Mouse (Mus musculus) duodenum, adult 2 months (tissue): ENCODE data around the gene Mgst3. TPM values are rescaled to one million over a fixed set of nuclear protein-coding genes. Genes with fewer than 3 reads are reported as not detected.

Experiments
- polyA plus RNA-seq: library from polyadenylated mRNA; depleted of rRNA; stranded (reverse); fragments of >200 nt; gene quantifications from 2 replicates; pipeline ENCODE4 v1.2.3, GENCODE M21; 2012; ENCODE audit warnings: low replicate concordance; rRNA removed

Gene Mgst3
- 1,705 and 1,970 TPM in 2 replicates for polyA plus RNA-seq

DNA sequence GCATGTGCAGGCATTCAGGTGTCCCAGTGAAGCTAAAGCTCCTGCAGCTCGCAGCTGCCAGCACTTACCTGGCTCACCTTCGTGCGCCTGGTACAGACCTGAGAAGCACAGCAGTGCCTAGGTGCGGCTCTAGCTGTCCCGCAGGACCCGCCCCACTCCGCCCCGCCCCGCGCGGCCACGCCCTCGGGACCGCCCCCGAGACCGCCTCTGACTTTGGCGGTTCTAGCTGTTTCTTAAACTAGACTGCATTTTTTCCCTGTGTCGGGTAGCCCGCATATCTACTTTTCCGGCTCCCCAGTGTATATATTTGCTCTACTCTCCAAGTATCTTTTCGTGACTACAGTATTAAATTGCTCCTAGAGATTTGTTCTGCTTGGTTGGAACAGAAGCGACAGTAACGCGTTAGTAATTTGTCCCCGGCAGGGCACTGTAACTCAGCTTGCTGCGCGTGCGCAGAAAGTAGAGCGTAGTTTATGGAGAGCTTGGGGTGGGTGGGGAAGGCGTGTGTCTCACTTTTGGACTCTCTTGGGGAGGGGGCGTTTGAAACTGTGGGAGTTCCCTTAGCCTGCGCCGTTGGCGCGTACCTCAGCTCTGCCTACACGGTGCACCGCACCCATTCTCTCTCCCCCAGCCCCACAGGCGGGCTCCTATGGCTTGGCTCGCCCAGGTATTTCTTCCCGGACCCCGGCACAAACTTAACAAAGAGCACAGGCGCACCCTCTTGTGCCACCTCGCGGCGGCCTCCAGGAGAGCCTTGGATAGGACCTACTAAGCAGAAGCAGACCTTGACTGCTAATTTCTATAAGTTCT is at the start of gene Mgst3:
TSS of gene Mgst3 (minus strand) at position 159 of the 810 bp plus-strand sequence.

DNA sequence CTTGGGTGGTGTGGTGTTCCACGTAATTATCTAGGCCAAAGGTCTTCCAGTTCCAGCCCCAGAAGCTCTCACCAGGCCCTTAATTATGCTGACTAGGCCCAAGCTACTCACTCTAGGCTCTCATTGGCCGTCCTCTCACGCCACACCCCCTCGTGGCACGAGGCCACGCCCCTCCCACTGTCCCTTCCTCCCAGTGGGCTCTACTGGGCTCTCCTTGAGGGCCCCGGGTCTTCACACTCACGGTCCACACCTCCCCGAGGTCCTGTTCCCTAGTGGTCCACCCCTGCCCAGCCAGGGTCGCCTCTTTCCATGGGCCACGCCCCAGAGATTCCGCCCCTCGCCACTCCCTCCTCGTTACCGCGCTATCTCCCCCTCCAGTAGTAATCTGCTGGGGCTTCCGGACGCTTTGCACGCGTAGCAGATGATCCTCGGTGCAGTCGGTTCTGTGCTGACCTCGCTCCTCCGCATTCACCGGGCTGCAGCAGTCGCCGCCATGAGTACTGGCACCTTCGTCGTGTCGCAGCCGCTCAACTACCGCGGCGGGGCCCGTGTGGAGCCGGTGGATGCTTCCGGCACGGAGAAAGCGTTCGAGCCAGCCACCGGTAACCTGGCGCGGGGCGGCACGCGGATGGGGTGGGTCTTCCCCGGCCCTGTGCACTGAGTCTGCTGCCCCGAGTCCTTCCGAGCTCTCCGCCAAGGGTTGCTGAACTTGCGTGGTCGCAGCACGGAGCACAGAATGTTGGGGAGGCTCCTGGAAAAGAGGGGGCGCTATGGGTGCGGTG is 43.6 kb downstream of the Mgst3 start, which contains the start of gene Aldh9a1:
TSS of gene Aldh9a1 (plus strand) at position 177 of the 782 bp plus-strand sequence.

Other genes starting within 250 kb of the Mgst3 start
- 21.0 and 29.0 TPM in 2 replicates for gene Uck2, start 108.5 kb downstream of the Mgst3 start, polyA plus RNA-seq
- 23.9 and 25.9 TPM in 2 replicates for gene Tmco1, start 85.5 kb downstream of the Mgst3 start, polyA plus RNA-seq
- gene Aldh9a1, start 43.9 kb downstream of the Mgst3 start, polyA plus RNA-seq: 69.2 and 97.5 TPM in 2 replicates
- gene Lrrc52, start 72.9 kb upstream of the Mgst3 start, polyA plus RNA-seq: not detected in 2 replicates
- gene Rxrg, start 204.5 kb upstream of the Mgst3 start, polyA plus RNA-seq: 0.27 and 0.40 TPM in 2 replicates